Mouse (Mus musculus): ENCODE measurements around the gene Sirt7. TPM values are rescaled to one million over a fixed set of nuclear protein-coding genes. Genes with fewer than 3 reads are reported as not detected.

Gene Sirt7
- total and polyA plus RNA-seq, 3 experiments: 72.3 to 78.2 TPM; not detected in 1

DNA sequence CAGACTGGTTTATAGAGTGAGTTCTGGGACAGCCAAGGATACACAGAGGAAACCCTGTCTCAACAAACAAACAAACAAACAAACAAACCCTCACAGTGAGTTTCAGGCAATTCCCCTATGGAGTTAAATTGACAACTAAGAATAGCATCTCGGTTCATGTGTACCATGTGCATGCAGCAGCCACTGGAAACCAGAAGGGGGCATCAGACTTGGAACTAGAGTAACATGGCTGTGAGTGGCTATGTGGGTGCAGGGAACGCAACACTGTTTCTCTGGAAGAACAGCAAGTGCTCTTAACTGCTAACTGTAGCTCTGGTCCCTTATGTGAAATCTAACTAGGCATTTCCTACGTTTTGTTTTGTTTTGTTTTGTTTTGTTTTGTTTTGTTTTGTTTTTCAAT lies 26.8 kb upstream of the Sirt7 start:
- Histone ChIP-seq H3K9me3 (replicated peaks; ENCODE audit: insufficient read depth, low read length) (no peaks in the 10 kb centered on the region), H3K9ac (ENCODE audit: control insufficient read depth, low read depth, low read length, poor library complexity, severe bottlenecking) (no peak overlapping the region), H3K27me3 (ENCODE audit: control insufficient read depth in 1 of 2, insufficient read depth in 2 of 2, low read length in 2 of 2) (peaks cover 0 to 2% of the 10 kb centered on the region in 2 experiments; a peak in 1 of 4 replicates), H3K27ac (ENCODE audit: control insufficient read depth, low read depth, low read length) (no peak overlapping the region), H3K4me3 (ENCODE audit: control insufficient read depth in 1 of 2, insufficient read depth in 1 of 2, low read depth in 2 of 2, low read length in 2 of 2) (no peak overlapping the region), H3K4me1 (ENCODE audit: control insufficient read depth in 1 of 2, insufficient read depth in 2 of 2, low read length in 2 of 2) (no peaks in the 10 kb centered on the region), H3K36me3 (ENCODE audit: control insufficient read depth in 1 of 2, insufficient read depth in 2 of 2, low read length in 2 of 2) (no peaks in the 10 kb centered on the region), H3K79me2 (ENCODE audit: control insufficient read depth, insufficient read depth, low read length, poor library complexity) (no peaks in the 10 kb centered on the region)
- peak; percentile 61 for DNase-seq (ENCODE audit: low read depth, low spot score)
- TF ChIP-seq CTCF (IDR thresholded peaks at IDR 0.05 in 2 of 3, conservative IDR thresholded peaks at IDR 0.05 in 1 of 3; ENCODE audit: control insufficient read depth in 1 of 3, insufficient read depth in 1 of 3, low read depth in 2 of 3, low read length in 3 of 3, poor library complexity in 1 of 3, severe bottlenecking in 1 of 3): peak; percentile 63 to 75 (median 69)
- TF ChIP-seq SMC3 (IDR thresholded peaks at IDR 0.05; ENCODE audit: low read depth, low read length): peak; percentile 77
- TF ChIP-seq ZC3H11A (IDR thresholded peaks at IDR 0.05; ENCODE audit: low read depth, low read length): peak; percentile 28
- peak; percentile 32 for TF ChIP-seq RAD21 (IDR thresholded peaks at IDR 0.05; ENCODE audit: low read depth, low read length)
- peak; percentile 70 for TF ChIP-seq MYC (IDR thresholded peaks at IDR 0.05; ENCODE audit: low read depth, low read length)
- no peak for TF ChIP-seq RCOR1 (IDR thresholded peaks at IDR 0.05; ENCODE audit: low read depth, low read length)

DNA sequence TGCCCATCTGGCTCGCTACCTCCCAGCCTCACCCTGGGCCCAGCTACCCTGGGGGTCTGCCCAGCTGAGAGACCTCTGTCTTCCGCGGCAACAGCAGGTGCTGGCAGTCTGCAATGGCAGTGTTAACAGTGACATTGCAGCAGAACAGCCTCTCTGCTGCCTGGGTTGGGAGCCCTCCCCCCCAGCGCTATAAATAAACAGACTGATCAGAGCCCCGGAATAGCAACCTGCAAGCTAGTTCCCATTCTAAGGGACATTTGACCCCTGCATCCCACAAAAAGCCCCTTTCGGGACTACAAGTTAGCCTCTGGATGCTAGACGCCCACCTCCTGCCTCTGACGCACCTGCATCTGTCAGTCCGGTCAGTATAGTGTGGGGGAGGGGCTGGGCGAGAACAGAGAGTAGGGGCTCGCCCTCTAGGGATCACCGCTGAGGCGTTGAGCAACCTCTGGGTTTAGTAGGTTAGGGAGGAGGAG lies 23.0 kb upstream of the Sirt7 start, which contains the start of gene Myadml2:
TSS of gene Myadml2 (minus strand) at position 158 of the 476 bp plus-strand sequence.
- no peak within 1 kb of the TSS for H3K9ac ChIP-seq (ENCODE audit: control insufficient read depth, low read depth, low read length, poor library complexity, severe bottlenecking)

DNA sequence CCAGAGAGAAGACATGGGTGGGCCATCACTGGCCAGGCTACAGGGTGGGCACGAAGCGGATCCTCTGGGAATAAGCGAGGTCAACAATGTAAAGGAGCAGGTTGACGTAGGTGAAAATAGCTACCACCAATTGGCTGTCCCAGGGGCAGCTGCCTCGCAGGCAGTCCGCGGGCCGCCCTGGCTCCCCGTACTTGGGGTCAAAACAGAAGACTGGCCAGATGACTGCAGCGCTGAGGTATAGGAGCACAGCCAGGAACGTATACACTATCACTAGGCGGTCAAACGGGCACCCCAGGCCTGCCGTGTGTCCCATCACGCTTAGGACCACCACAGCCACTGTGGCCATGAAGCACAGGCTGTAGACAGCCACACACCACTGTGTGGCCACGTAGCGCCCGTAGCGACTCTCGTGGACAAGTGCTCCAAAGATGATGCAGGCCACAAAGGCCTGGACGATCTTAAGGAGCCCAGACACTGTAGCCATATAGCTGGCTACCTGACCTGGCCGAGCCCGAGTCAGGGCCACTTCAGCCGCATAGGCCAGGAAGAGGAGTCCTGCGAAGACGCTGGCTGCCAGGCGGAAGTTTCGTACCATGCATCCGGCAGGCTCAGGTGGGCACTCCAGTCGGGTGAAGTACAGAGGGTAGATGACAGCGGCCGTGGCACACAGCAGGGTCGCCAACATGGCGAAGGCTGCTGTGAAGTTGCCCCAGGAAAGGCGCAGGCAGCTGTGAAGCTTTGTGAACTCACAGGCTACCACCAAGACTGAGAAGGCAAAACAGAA lies 22.2 kb upstream of the Sirt7 start:
- Histone ChIP-seq H3K9ac (ENCODE audit: control insufficient read depth, low read depth, low read length, poor library complexity, severe bottlenecking) (no peak overlapping the region), H3K79me2 (ENCODE audit: control insufficient read depth, insufficient read depth, low read length, poor library complexity) (no peaks in the 10 kb centered on the region), H3K4me1 (ENCODE audit: control insufficient read depth in 1 of 2, insufficient read depth in 2 of 2, low read length in 2 of 2) (peaks cover 7 to 15% of the 10 kb centered on the region in 2 experiments), H3K36me3 (ENCODE audit: control insufficient read depth in 1 of 2, insufficient read depth in 2 of 2, low read length in 2 of 2) (peaks cover 0 to 8% of the 10 kb centered on the region in 2 experiments; a peak in 2 of 4 replicates), H3K4me3 (ENCODE audit: control insufficient read depth in 1 of 2, insufficient read depth in 1 of 2, low read depth in 2 of 2, low read length in 2 of 2) (no peak overlapping the region), H3K9me3 (replicated peaks; ENCODE audit: insufficient read depth, low read length) (no peaks in the 10 kb centered on the region), H3K27ac (ENCODE audit: control insufficient read depth, low read depth, low read length) (no peak overlapping the region), H3K27me3 (ENCODE audit: control insufficient read depth in 1 of 2, insufficient read depth in 2 of 2, low read length in 2 of 2) (no peaks in the 10 kb centered on the region; a peak in 1 of 4 replicates)
- TF ChIP-seq SIN3A (IDR thresholded peaks at IDR 0.05; ENCODE audit: low read length) (no peak), MYB (IDR thresholded peaks at IDR 0.05; ENCODE audit: low read depth, low read length) (no peak), RAD21 (IDR thresholded peaks at IDR 0.05; ENCODE audit: low read depth, low read length) (no peak), GATA1 (IDR thresholded peaks at IDR 0.05; ENCODE audit: low read depth, low read length) (no peak), TBP (IDR thresholded peaks at IDR 0.05; ENCODE audit: low read depth, low read length) (no peak), JUND (IDR thresholded peaks at IDR 0.05; ENCODE audit: low read depth, low read length) (no peak), MAZ (IDR thresholded peaks at IDR 0.05; ENCODE audit: low read depth, low read length) (no peak), ELF1 (IDR thresholded peaks at IDR 0.05; ENCODE audit: low read depth, low read length) (no peak)
- no peak for DNase-seq (ENCODE audit: low read depth, low spot score)

More for the DNA sequence above, 23.0 kb upstream of the Sirt7 start, which contains the start of gene Myadml2:
- Histone ChIP-seq H3K4me3 (ENCODE audit: control insufficient read depth in 1 of 2, insufficient read depth in 1 of 2, low read depth in 2 of 2, low read length in 2 of 2) (no peak within 1 kb of the TSS), H3K27me3 (ENCODE audit: control insufficient read depth in 1 of 2, insufficient read depth in 2 of 2, low read length in 2 of 2) (no peaks in the 10 kb centered on the region; a peak in 1 of 4 replicates), H3K4me1 (ENCODE audit: control insufficient read depth in 1 of 2, insufficient read depth in 2 of 2, low read length in 2 of 2) (peaks cover 4 to 7% of the 10 kb centered on the region in 2 experiments; a peak in 3 of 4 replicates), H3K27ac (ENCODE audit: control insufficient read depth, low read depth, low read length) (no peak within 1 kb of the TSS), H3K79me2 (ENCODE audit: control insufficient read depth, insufficient read depth, low read length, poor library complexity) (no peaks in the 10 kb centered on the region), H3K36me3 (ENCODE audit: control insufficient read depth in 1 of 2, insufficient read depth in 2 of 2, low read length in 2 of 2) (peaks cover 0 to 5% of the 10 kb centered on the region in 2 experiments; a peak in 2 of 4 replicates), H3K9me3 (replicated peaks; ENCODE audit: insufficient read depth, low read length) (no peaks in the 10 kb centered on the region)
- TF ChIP-seq TBP (IDR thresholded peaks at IDR 0.05; ENCODE audit: low read depth, low read length): no peak
- TF ChIP-seq CHD2 (IDR thresholded peaks at IDR 0.05; ENCODE audit: low read length): no peak
- TF ChIP-seq GATA1 (IDR thresholded peaks at IDR 0.05; ENCODE audit: low read depth, low read length): no peak
- no peak for DNase-seq (ENCODE audit: low read depth, low spot score)

Data from MEL (cell line).